Mouse (Mus musculus): ENCODE measurements around the gene Brms1. TPM values are rescaled to one million over a fixed set of nuclear protein-coding genes. Genes with fewer than 3 reads are reported as not detected.
A peak's percentile ranks its signal among the peaks of the same experiment; 100 is the strongest.

The Brms1 gene
- polyA plus RNA-seq, 1 experiment from 2014 or later: 56.9 TPM

- 11% methylated on average over 11 of the region's 11 CpGs for whole genome bisulfite sequencing
- Histone ChIP-seq H3K9ac (peak overlapping the region; percentile 57), H3K9me3 (replicated peaks) (no peaks in the 10 kb centered on the region), H3K4me2 (replicated peaks) (peak overlapping the region; percentile 64), H3K4me3 (peak overlapping the region; percentile 31), H3K27me3 (peaks cover 49% of the 10 kb centered on the region), H3K36me3 (no peaks in the 10 kb centered on the region), H3K4me1 (peaks cover 58% of the 10 kb centered on the region), H3K27ac (peak overlapping the region; percentile 87)
- no peak for ATAC-seq (ENCODE audit: low FRiP score)
These were observed 29.9 kb downstream of the Brms1 start for GRCm38 (mm10) chr19:5071077-5071476.

- H3K4me3 ChIP-seq: peak overlapping the region; percentile 31
- ATAC-seq (ENCODE audit: low FRiP score): peak; percentile 82
- whole genome bisulfite sequencing: under 1% methylated on average over 40 of the region's 40 CpGs
- peaks cover 48% of the 10 kb centered on the region for H3K27me3 ChIP-seq
- peak overlapping the region; percentile 87 for H3K27ac ChIP-seq
- H3K36me3 ChIP-seq: no peaks in the 10 kb centered on the region
- H3K9me3 ChIP-seq (replicated peaks): no peaks in the 10 kb centered on the region
- peak overlapping the region; percentile 64 for H3K4me2 ChIP-seq (replicated peaks)
- peaks cover 58% of the 10 kb centered on the region for H3K4me1 ChIP-seq
- peak overlapping the region; percentile 57 for H3K9ac ChIP-seq
These were observed 30.6 kb downstream of the Brms1 start for GRCm38 (mm10) chr19:5071545-5072369.

GRCm38 (mm10) chr19:5072389-5073019, 31.4 kb downstream of the Brms1 start:
- WGBS: 3% methylated on average over 20 of the region's 20 CpGs
- Histone ChIP-seq H3K9me3 (replicated peaks) (no peaks in the 10 kb centered on the region), H3K9ac (peak overlapping the region; percentile 57; the same call in 1 of the 2 replicates), H3K27me3 (peaks cover 41% of the 10 kb centered on the region), H3K4me1 (peaks cover 51% of the 10 kb centered on the region), H3K4me3 (peak overlapping the region; percentile 31), H3K36me3 (no peaks in the 10 kb centered on the region), H3K27ac (peak overlapping the region; percentile 87), H3K4me2 (replicated peaks) (peak overlapping the region; percentile 64)
- ATAC-seq (ENCODE audit: low FRiP score): peak; percentile 23

GRCm38 (mm10) chr19:5073028-5073427, 31.9 kb downstream of the Brms1 start:
- Histone ChIP-seq H3K4me3 (peak overlapping the region; percentile 10; the same call in 1 of the 2 replicates), H3K36me3 (no peaks in the 10 kb centered on the region), H3K9ac (no peak overlapping the region), H3K4me1 (peaks cover 46% of the 10 kb centered on the region), H3K4me2 (replicated peaks) (peak overlapping the region; percentile 64), H3K9me3 (replicated peaks) (no peaks in the 10 kb centered on the region), H3K27ac (peak overlapping the region; percentile 87; the same call in 1 of the 2 replicates), H3K27me3 (peaks cover 36% of the 10 kb centered on the region)
- peak; percentile 38; the same call in 1 of the 2 replicates for ATAC-seq (ENCODE audit: low FRiP score)
- WGBS: 2% methylated on average over 15 of the region's 15 CpGs

- ATAC-seq (ENCODE audit: low FRiP score): no peak
- Histone ChIP-seq H3K4me3 (no peak overlapping the region), H3K27me3 (peaks cover 32% of the 10 kb centered on the region), H3K4me1 (peaks cover 41% of the 10 kb centered on the region), H3K4me2 (replicated peaks) (no peak overlapping the region), H3K36me3 (no peaks in the 10 kb centered on the region), H3K9me3 (replicated peaks) (no peaks in the 10 kb centered on the region), H3K27ac (no peak overlapping the region), H3K9ac (no peak overlapping the region)
- WGBS: 45% methylated on average over 5 of the region's 5 CpGs
These were observed 32.4 kb downstream of the Brms1 start for GRCm38 (mm10) chr19:5073518-5073917.

- Histone ChIP-seq H3K36me3 (no peaks in the 10 kb centered on the region), H3K27ac (no peak overlapping the region), H3K4me1 (no peaks in the 10 kb centered on the region), H3K27me3 (peaks cover 57% of the 10 kb centered on the region), H3K9ac (no peak overlapping the region), H3K9me3 (replicated peaks) (no peaks in the 10 kb centered on the region), H3K4me3 (no peak overlapping the region), H3K4me2 (replicated peaks) (no peak overlapping the region)
- 89% methylated on average over 1 of the region's 1 CpGs for WGBS
- ATAC-seq (ENCODE audit: low FRiP score): no peak
These were observed 38.1 kb downstream of the Brms1 start for GRCm38 (mm10) chr19:5079279-5079678.

- H3K27me3 ChIP-seq: peaks cover 75% of the 10 kb centered on the region
- H3K27ac ChIP-seq: no peak overlapping the region
- no peak for ATAC-seq (ENCODE audit: low FRiP score)
- H3K4me3 ChIP-seq: no peak overlapping the region
- WGBS: 67% methylated on average over 18 of the region's 18 CpGs
- H3K9ac ChIP-seq: no peak overlapping the region
- peaks cover 9% of the 10 kb centered on the region for H3K4me1 ChIP-seq
- no peaks in the 10 kb centered on the region for H3K9me3 ChIP-seq (replicated peaks)
- H3K36me3 ChIP-seq: no peaks in the 10 kb centered on the region
- H3K4me2 ChIP-seq (replicated peaks): no peak overlapping the region
These were observed 40.9 kb downstream of the Brms1 start for GRCm38 (mm10) chr19:5082005-5082404.

GRCm38 (mm10) chr19:5082596-5082995, 41.4 kb downstream of the Brms1 start:
- Histone ChIP-seq H3K9me3 (replicated peaks) (no peaks in the 10 kb centered on the region), H3K4me2 (replicated peaks) (no peak overlapping the region), H3K27me3 (peaks cover 75% of the 10 kb centered on the region), H3K4me1 (peaks cover 13% of the 10 kb centered on the region), H3K4me3 (no peak overlapping the region), H3K36me3 (no peaks in the 10 kb centered on the region), H3K9ac (no peak overlapping the region), H3K27ac (no peak overlapping the region)
- WGBS: 75% methylated on average over 24 of the region's 24 CpGs
- no peak for ATAC-seq (ENCODE audit: low FRiP score)

GRCm38 (mm10) chr19:5083961-5084833, 43.0 kb downstream of the Brms1 start:
- peak overlapping the region; percentile 49 for H3K4me3 ChIP-seq
- H3K4me1 ChIP-seq: peaks cover 19% of the 10 kb centered on the region
- no peak for ATAC-seq (ENCODE audit: low FRiP score)

GRCm38 (mm10) chr19:5084834-5085144, 43.6 kb downstream of the Brms1 start:
- Histone ChIP-seq H3K4me3 (peak overlapping the region; percentile 49), H3K27ac (no peak overlapping the region), H3K36me3 (0 out of 2 replicates have a peak, but pooled peaks cover 2% of the 10 kb centered on the region), H3K9me3 (replicated peaks) (no peaks in the 10 kb centered on the region), H3K4me1 (peaks cover 23% of the 10 kb centered on the region), H3K27me3 (peaks cover 68% of the 10 kb centered on the region), H3K9ac (peak overlapping the region; percentile 63), H3K4me2 (replicated peaks) (peak overlapping the region; percentile 83)
- WGBS: 4% methylated on average over 15 of the region's 15 CpGs
- no peak for ATAC-seq (ENCODE audit: low FRiP score)

More at GRCm38 (mm10) chr19:5083961-5084833, 43.0 kb downstream of the Brms1 start:
- no peak overlapping the region for H3K27ac ChIP-seq
- H3K4me2 ChIP-seq (replicated peaks): peak overlapping the region; percentile 83
- H3K36me3 ChIP-seq: no peaks in the 10 kb centered on the region
- peaks cover 71% of the 10 kb centered on the region for H3K27me3 ChIP-seq
- WGBS: 71% methylated on average over 3 of the region's 3 CpGs
- H3K9ac ChIP-seq: peak overlapping the region; percentile 63; the same call in 1 of the 2 replicates
- no peaks in the 10 kb centered on the region for H3K9me3 ChIP-seq (replicated peaks)

GRCm38 (mm10) chr19:5085145-5085863, 44.1 kb downstream of the Brms1 start, which contains the start of gene Tmem151a:
Gene Tmem151a, minus strand, starts transcription at chr19:5085531.
- Histone ChIP-seq H3K36me3 (peaks cover 5% of the 10 kb centered on the region; the same call in 1 of the 2 replicates), H3K4me3 (peak within 1 kb of the TSS; percentile 49), H3K4me1 (peaks cover 23% of the 10 kb centered on the region), H3K9me3 (replicated peaks) (no peaks in the 10 kb centered on the region), H3K9ac (peak within 1 kb of the TSS; percentile 63), H3K27me3 (peaks cover 63% of the 10 kb centered on the region), H3K27ac (no peak within 1 kb of the TSS), H3K4me2 (replicated peaks) (peak within 1 kb of the TSS; percentile 83)
- ATAC-seq (ENCODE audit: low FRiP score): no peak
- WGBS: under 1% methylated on average over 63 of the region's 69 CpGs
